Mouse (Mus musculus) neutrophil, adult 83 days (primary cell): Measurements from ENCODE around the gene Rasgrp3. TPM values are rescaled to one million over a fixed set of nuclear protein-coding genes. Genes with fewer than 3 reads are reported as not detected.

ENCODE experiments used
- total RNA-seq, 2 experiments: library from RNA; stranded (reverse); gene quantifications; one replicate each; pipeline ENCODE4 v1.2.4; 2023

Gene Rasgrp3
- under 1 TPM; 0.42 to 0.62 TPM for total RNA-seq

GRCm38 (mm10) chr17:75435599-75435998 is at the start of gene Rasgrp3:
Gene Rasgrp3 (plus strand): TSS chr17:75435896.

DNA sequence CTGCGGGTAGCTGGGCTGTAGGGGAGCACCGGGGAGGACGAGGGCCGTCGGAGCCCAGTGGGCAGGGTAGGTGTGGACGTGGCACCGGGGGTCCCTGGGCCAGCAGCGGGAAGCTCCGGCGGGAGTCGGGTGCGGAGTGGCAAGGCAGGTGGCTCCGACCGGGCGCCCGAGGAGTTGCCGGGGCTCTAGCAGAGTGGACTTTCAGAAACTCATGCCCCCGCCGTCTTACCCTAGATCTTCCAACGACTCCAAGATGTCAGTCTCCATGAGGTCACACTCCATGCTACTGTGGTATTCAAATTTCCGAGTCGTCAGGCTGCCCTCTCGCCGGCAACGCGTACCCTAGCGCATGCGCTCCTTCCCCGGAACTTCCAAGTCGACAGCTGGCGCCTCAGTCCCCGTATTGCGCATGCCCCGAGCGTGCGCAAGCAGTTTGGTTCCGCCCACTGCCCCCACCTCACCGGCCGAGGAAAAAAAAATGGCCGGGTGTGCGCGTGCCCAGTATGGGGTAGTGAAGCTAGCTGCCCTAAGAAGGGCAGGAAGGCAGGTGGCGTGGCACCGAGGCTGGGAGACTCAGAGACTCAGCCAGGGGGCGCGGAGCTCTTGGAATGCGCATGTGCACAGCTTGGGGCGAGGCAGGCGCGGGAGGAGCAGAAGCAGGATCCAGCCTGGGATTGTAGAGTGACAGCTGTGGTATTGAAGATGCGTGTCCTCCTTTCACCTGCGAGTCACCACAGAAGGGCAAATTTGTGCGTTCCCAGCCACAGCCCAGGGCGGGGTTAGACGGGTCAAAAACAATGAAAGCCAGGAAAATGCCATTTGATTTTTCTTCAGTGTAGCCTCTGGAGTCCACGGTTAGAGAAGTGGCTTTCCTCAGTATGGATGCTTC is 116.1 kb downstream of the Rasgrp3 start, which contains the start of gene Fam98a:
Gene Fam98a, minus strand, starts transcription at position 435 of the 889 bp plus-strand sequence.

Other genes starting within 250 kb of the Rasgrp3 start
- 10 to 100 TPM; 10.5 to 12.6 TPM for gene Fam98a, start 116.0 kb downstream of the Rasgrp3 start, total RNA-seq